Mouse (Mus musculus): Measurements from ENCODE around the gene Mettl6. TPM values are rescaled to one million over a fixed set of nuclear protein-coding genes. Genes with fewer than 3 reads are reported as not detected.

Gene Mettl6
- 22.8 and 23.6 TPM in 2 replicates for polyA plus RNA-seq (2012; rRNA removed)

DNA sequence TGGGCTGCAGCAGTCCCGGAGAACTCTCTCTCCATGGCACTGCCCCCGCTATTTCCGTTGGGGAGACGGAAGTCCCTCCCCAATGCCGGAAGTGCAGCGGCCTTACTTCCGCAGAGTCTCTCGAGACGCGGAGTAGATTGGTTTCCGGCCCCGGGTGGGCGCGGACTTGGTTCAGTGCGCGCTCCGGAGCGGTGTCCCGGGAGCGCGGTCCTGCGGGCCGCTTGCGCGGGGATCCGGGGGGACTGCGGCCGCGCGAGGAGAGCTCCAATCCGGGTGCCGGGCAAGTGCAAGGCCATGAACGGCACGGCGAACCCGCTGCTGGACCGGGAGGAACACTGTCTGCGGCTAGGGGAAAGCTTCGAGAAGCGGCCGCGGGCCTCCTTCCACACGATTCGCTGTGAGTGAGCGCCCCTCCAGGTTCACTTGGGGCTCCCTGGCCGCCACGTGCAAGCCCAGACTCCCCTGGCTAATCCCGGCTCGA lies at the start of gene Mettl6:
TSS of gene Mettl6 (minus strand) at position 66 of the 481 bp plus-strand sequence.
- Histone ChIP-seq H3K27me3 (ENCODE audit: control insufficient read depth, insufficient read depth, low read length) (no peaks in the 10 kb centered on the region), H3K27ac (ENCODE audit: insufficient read depth, low read length) (peak within 1 kb of the TSS; percentile 45; the same call in 1 of the 2 replicates), H3K4me3 (replicated peaks; ENCODE audit: insufficient read depth, low read depth, low read length) (peak within 1 kb of the TSS; percentile 92), H3K4me1 (ENCODE audit: control insufficient read depth, insufficient read depth, low read length) (peaks cover 5% of the 10 kb centered on the region; the same call in 1 of the 2 replicates)
- under 1% methylated on average over 49 of the region's 49 CpGs for WGBS
- peak; percentile 70; the same call in 1 of the 2 replicates for TF ChIP-seq POLR2A (IDR thresholded peaks at IDR 0.05; ENCODE audit: borderline replicate concordance, insufficient read depth, low read length)
- TF ChIP-seq CTCF (IDR thresholded peaks at IDR 0.05; ENCODE audit: borderline replicate concordance, insufficient read depth, low read depth, low read length) = no peak
- peak; percentile 91 for DNase-seq

DNA sequence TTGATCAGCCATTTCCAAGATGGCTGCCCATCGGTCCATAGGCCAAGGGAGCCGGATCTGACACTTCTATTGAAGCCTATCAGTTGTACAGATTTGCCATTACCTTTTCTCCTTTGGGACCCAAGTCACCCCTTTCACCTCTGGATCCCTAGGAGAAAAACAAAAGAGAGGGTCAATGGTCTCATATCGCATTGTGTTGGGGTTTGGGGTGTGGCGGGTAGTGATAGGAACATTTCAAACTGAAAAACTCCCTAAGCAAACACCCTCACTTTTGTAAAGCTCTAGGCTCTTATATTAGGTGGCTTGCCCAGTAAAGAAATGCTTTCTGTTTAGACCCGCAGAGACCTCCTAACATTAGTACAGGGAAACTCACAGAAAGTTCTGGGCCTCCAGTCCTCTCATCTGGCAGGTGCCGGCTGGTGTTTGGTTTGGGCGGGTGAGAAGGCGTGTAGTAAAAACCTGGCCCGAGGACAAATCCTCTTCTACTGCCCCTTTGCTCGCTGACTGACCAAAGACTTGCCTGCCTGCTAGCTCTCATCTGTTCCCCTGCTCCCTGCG lies 49.1 kb upstream of the Mettl6 start:
- H3K27ac ChIP-seq (ENCODE audit: insufficient read depth, low read length) = no peak overlapping the region
- no peaks in the 10 kb centered on the region for H3K27me3 ChIP-seq (ENCODE audit: control insufficient read depth, insufficient read depth, low read length)
- no peak for TF ChIP-seq POLR2A (IDR thresholded peaks at IDR 0.05; ENCODE audit: borderline replicate concordance, insufficient read depth, low read length)
- no peak for TF ChIP-seq CTCF (IDR thresholded peaks at IDR 0.05; ENCODE audit: borderline replicate concordance, insufficient read depth, low read depth, low read length)
- no peak for DNase-seq
- WGBS = 77% methylated on average over 11 of the region's 11 CpGs
- H3K4me1 ChIP-seq (ENCODE audit: control insufficient read depth, insufficient read depth, low read length) = no peaks in the 10 kb centered on the region
- no peak overlapping the region for H3K4me3 ChIP-seq (replicated peaks; ENCODE audit: insufficient read depth, low read depth, low read length)

DNA sequence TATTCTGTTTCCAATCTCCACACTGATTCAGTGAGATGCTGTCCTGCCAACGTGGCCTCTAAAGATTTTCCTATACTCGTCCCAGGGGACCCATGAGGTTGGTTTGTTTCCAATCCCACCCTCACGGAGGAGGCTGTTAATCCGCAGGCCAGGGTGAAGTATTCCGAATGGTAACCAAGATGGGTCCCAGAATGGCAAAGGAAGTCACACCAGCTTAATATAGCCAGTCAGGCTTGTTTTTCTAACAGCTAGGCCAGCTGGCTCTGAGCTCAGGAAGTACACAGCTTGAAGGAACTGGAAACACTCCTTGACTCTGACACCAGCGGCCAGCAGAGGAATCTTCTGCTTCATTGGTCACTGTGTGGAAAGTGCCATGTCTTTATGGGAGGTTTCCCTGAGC lies 42.5 kb upstream of the Mettl6 start:
- Histone ChIP-seq H3K27me3 (ENCODE audit: control insufficient read depth, insufficient read depth, low read length) (no peaks in the 10 kb centered on the region), H3K27ac (ENCODE audit: insufficient read depth, low read length) (peak overlapping the region; percentile 4; the same call in 1 of the 2 replicates), H3K4me1 (ENCODE audit: control insufficient read depth, insufficient read depth, low read length) (peaks cover 10% of the 10 kb centered on the region), H3K4me3 (replicated peaks; ENCODE audit: insufficient read depth, low read depth, low read length) (no peak overlapping the region)
- WGBS = 4% methylated on average over 6 of the region's 6 CpGs
- TF ChIP-seq POLR2A (IDR thresholded peaks at IDR 0.05; ENCODE audit: borderline replicate concordance, insufficient read depth, low read length) (no peak), CTCF (IDR thresholded peaks at IDR 0.05; ENCODE audit: borderline replicate concordance, insufficient read depth, low read depth, low read length) (no peak)
- peak; percentile 64 to 84 for DNase-seq

DNA sequence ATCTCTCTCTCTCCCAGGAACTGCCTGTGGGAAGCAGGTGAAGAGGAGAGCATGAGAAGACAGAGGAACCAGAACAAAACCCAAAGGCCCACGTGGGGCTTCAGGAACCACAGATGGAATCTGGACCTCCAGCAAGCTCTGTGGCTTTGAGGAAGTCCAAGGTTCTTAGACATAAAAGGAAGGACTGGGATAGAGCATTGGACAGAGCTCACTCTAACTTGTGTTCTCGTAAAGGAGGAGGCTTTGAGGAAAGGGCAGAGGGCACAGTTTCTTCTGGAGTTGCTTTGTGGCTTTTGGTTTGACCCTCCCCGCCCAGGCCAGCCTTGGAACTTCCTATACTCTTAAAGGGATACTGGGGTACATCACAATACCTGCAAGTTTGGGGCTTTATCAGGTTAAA lies 37.8 kb upstream of the Mettl6 start:
- Histone ChIP-seq H3K27ac (ENCODE audit: insufficient read depth, low read length) (no peak overlapping the region), H3K4me3 (replicated peaks; ENCODE audit: insufficient read depth, low read depth, low read length) (no peak overlapping the region), H3K4me1 (ENCODE audit: control insufficient read depth, insufficient read depth, low read length) (peaks cover 8% of the 10 kb centered on the region), H3K27me3 (ENCODE audit: control insufficient read depth, insufficient read depth, low read length) (no peaks in the 10 kb centered on the region)
- no peak for DNase-seq
- WGBS = 63% methylated on average over 3 of the region's 3 CpGs
- no peak for TF ChIP-seq CTCF (IDR thresholded peaks at IDR 0.05; ENCODE audit: borderline replicate concordance, insufficient read depth, low read depth, low read length)
- TF ChIP-seq POLR2A (IDR thresholded peaks at IDR 0.05; ENCODE audit: borderline replicate concordance, insufficient read depth, low read length) = no peak

DNA sequence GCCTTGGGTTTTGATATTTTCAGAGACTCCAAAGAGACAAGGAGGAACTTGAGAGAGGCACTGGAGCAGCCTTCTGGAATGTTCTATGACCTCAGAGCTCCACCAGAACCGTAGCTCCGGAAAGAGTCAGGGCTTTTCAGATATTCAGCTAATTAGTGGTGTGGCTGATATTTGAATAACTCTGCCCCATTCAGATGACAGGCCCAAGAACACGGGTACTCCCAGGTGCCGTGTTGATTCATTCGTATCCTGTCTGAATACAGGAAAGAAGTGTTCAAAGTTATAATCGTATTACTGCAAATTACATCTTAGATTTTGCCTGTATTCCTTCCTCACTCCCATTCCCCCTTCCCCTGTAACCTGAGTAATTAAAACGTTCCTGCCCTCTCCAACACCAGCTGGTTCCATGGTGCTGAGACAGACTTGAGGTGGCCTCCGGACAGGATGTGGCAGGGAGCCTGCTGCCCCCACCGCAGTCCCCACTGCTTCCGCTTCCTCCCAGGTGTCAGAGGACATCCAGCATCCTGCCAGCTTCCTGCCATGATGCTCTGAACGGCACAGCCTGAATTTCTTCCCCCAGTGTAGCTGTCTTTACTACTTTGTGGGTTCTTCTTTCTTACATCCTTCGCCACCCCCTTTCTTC lies 36.8 kb upstream of the Mettl6 start:
- WGBS = 63% methylated on average over 12 of the region's 12 CpGs
- H3K4me1 ChIP-seq (ENCODE audit: control insufficient read depth, insufficient read depth, low read length) = peaks cover 3% of the 10 kb centered on the region
- no peak overlapping the region for H3K27ac ChIP-seq (ENCODE audit: insufficient read depth, low read length)
- no peak for DNase-seq
- TF ChIP-seq CTCF (IDR thresholded peaks at IDR 0.05; ENCODE audit: borderline replicate concordance, insufficient read depth, low read depth, low read length) (no peak), POLR2A (IDR thresholded peaks at IDR 0.05; ENCODE audit: borderline replicate concordance, insufficient read depth, low read length) (no peak)
- no peak overlapping the region for H3K4me3 ChIP-seq (replicated peaks; ENCODE audit: insufficient read depth, low read depth, low read length)
- no peaks in the 10 kb centered on the region for H3K27me3 ChIP-seq (ENCODE audit: control insufficient read depth, insufficient read depth, low read length)

DNA sequence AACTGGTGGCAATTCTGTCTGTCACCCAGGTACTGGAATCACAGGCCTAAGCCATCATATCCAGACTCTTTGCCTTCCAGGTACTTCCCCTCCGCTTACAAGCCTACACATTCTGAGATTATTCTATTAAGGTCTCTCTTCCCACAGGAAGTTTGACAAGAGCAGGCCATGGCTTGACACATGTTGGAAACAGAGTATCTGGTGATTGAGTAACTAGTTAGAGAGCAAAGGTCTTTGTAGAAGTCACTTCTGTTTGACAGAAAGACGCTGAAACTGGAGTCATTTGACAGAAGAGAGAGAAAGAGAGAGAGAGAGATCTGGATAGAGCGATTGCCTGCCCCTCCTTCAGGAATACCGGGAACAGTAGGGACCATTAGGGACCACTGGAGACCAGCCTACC lies 36.0 kb upstream of the Mettl6 start:
- TF ChIP-seq POLR2A (IDR thresholded peaks at IDR 0.05; ENCODE audit: borderline replicate concordance, insufficient read depth, low read length) (no peak), CTCF (IDR thresholded peaks at IDR 0.05; ENCODE audit: borderline replicate concordance, insufficient read depth, low read depth, low read length) (no peak)
- WGBS = 92% methylated on average over 4 of the region's 4 CpGs
- Histone ChIP-seq H3K27ac (ENCODE audit: insufficient read depth, low read length) (no peak overlapping the region), H3K4me3 (replicated peaks; ENCODE audit: insufficient read depth, low read depth, low read length) (no peak overlapping the region), H3K4me1 (ENCODE audit: control insufficient read depth, insufficient read depth, low read length) (no peaks in the 10 kb centered on the region), H3K27me3 (ENCODE audit: control insufficient read depth, insufficient read depth, low read length) (no peaks in the 10 kb centered on the region)
- DNase-seq = no peak

DNA sequence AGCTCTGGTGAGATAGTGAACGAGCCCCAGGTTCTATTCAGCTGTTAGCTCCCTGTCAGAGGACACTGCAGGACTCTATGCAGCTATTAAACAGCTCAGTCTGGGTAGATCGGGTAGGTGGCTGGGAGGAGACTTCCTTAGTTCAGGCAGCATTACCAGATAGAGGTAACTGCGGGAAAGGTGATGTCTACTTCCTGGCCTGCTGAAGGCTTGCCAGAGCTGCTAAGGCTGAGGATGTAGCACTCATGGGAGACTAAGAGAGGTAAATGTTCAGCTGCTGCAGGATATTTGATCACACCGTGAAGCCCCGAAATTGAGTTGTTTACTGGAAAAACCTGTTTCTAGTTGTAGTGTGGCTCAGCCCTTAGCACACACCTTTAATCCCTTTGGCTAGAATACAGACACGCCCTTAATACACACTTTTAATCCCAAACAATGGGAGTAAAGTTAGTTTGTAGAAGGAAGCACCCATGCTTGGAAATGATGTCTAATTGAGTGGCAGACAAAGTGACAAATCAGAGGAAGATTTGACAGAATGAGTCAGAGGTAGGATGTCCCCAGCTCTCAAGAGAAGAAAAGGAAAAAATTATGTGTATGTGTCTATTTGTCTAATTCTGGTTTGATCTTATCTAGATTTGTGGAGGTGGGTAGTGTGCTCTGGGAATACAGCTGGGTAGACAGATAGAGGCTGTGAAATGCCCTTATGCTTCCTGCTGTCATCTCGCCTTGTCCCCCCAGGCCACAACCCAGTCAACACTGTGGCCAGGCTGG lies 30.4 kb upstream of the Mettl6 start:
- no peak overlapping the region for H3K27ac ChIP-seq (ENCODE audit: insufficient read depth, low read length)
- no peaks in the 10 kb centered on the region for H3K4me1 ChIP-seq (ENCODE audit: control insufficient read depth, insufficient read depth, low read length)
- TF ChIP-seq POLR2A (IDR thresholded peaks at IDR 0.05; ENCODE audit: borderline replicate concordance, insufficient read depth, low read length) = no peak
- TF ChIP-seq CTCF (IDR thresholded peaks at IDR 0.05; ENCODE audit: borderline replicate concordance, insufficient read depth, low read depth, low read length) = no peak
- no peaks in the 10 kb centered on the region for H3K27me3 ChIP-seq (ENCODE audit: control insufficient read depth, insufficient read depth, low read length)
- H3K4me3 ChIP-seq (replicated peaks; ENCODE audit: insufficient read depth, low read depth, low read length) = no peak overlapping the region
- no peak for DNase-seq
- WGBS = 82% methylated on average over 7 of the region's 7 CpGs

All from cerebellum, adult 2 months (tissue).